Mouse (Mus musculus): Measurements from ENCODE around the gene Gmfg.

- TF ChIP-seq CTCF (IDR thresholded peaks at IDR 0.05; ENCODE audit: borderline replicate concordance, extremely low read depth, insufficient read depth, insufficient read length) = peak; percentile 74
- peak; percentile 40; the same call in 1 of the 2 replicates for TF ChIP-seq POLR2A (IDR thresholded peaks at IDR 0.05; ENCODE audit: borderline replicate concordance, extremely low read depth, insufficient read depth, insufficient read length, poor library complexity, severe bottlenecking)
Observed at GRCm38 (mm10) chr7:28436271-28436904, 859 bp upstream of the Gmfg start.
